Mouse (Mus musculus) MEL (cell line): ENCODE measurements around the gene Rrp12.

ENCODE experiments used
- EP300 ChIP-seq, 2 experiments: IDR thresholded peaks; 2 replicates each; pipeline ENCODE4 v1.6.1; 2011; ENCODE audit warnings: improper control_type of control experiment in 2 of 2, low read length in 2 of 2, low read depth in 1 of 2, mild to moderate bottlenecking in 1 of 2
- GATA1 ChIP-seq: IDR thresholded peaks from 2 replicates; pipeline ENCODE4 v1.6.1; 2011; ENCODE audit warnings: low read depth, low read length, improper control_type of control experiment
- MXI1 ChIP-seq: IDR thresholded peaks from 2 replicates; pipeline ENCODE4 v1.6.1; 2011; ENCODE audit warnings: mild to moderate bottlenecking, low read depth, low read length, improper control_type of control experiment
- POLR2A ChIP-seq, 2 experiments: IDR thresholded peaks; 2 replicates each; pipeline ENCODE4 v1.6.1; 2011 to 2012; ENCODE audit warnings: low read length in 2 of 2, mild to moderate bottlenecking in 2 of 2, control low read depth in 1 of 2, improper control_type of control experiment in 1 of 2, low read depth in 1 of 2, moderate library complexity in 1 of 2; ENCODE audit not compliant: control insufficient read depth in 1 of 2, insufficient read depth in 1 of 2, poor library complexity in 1 of 2
- TCF12 ChIP-seq: IDR thresholded peaks from 2 replicates; pipeline ENCODE4 v1.6.1; 2014; ENCODE audit warnings: low read depth, mild to moderate bottlenecking, inconsistent platforms, low read length, improper control_type of control experiment, moderate library complexity
- ZNF384 ChIP-seq: IDR thresholded peaks from 2 replicates; pipeline ENCODE4 v1.6.1; 2012; ENCODE audit warnings: low read depth, mild to moderate bottlenecking, inconsistent platforms, low read length, improper control_type of control experiment

- no peak for TF ChIP-seq ZNF384
- TF ChIP-seq POLR2A (IDR thresholded peaks at IDR 0.05; ENCODE audit: control insufficient read depth in 1 of 2, insufficient read depth in 1 of 2, low read depth in 1 of 2, low read length in 2 of 2, poor library complexity in 1 of 2), result no peak
- TF ChIP-seq MXI1, result no peak
- no peak for TF ChIP-seq TCF12
- TF ChIP-seq EP300 (IDR thresholded peaks at IDR 0.05; ENCODE audit: low read depth in 1 of 2, low read length in 2 of 2), result no peak
- no peak for TF ChIP-seq GATA1
Measured at GRCm38 (mm10) chr19:41935921-41936320, 39.9 kb upstream of the Rrp12 start.
